Mouse (Mus musculus): ENCODE results near the gene A730071L15Rik.

DNA sequence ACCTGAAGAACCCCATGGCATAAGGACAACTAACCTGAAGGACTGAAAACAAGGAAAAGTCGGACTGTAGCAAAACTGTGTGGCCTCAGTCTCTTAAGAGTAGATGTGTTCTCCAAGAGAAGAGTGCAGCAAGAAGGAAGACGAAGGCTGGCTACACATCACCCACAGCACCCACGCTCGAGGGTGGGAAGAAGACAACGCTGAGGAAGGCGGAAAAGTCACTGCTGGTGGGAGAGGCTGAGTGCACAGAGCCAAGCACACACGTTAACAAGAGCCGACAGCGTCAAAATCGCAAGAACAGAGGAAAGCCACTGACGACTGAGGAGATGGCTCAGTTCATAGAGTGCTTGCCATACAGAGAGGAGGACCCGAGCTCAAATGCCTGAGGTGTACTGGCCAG lies 36.1 kb upstream of the A730071L15Rik start:
- TF ChIP-seq ZMIZ1 (IDR thresholded peaks at IDR 0.05; ENCODE audit: low read depth, low read length) (no peak), ZKSCAN1 (IDR thresholded peaks at IDR 0.05; ENCODE audit: borderline replicate concordance, low read depth, low read length) (no peak), MYC (IDR thresholded peaks at IDR 0.05; ENCODE audit: low read depth, low read length) (no peak), CTCF (conservative IDR thresholded peaks at IDR 0.05 in 1 of 2, IDR thresholded peaks at IDR 0.05 in 1 of 2; ENCODE audit: low read depth in 2 of 2, low read length in 2 of 2) (no peak), IRF4 (IDR thresholded peaks at IDR 0.05; ENCODE audit: low read depth, low read length) (no peak), EP300 (IDR thresholded peaks at IDR 0.05; ENCODE audit: low read length) (no peak), POLR2A (IDR thresholded peaks at IDR 0.05; ENCODE audit: low read depth, low read length) (no peak), TBP (conservative IDR thresholded peaks at IDR 0.05; ENCODE audit: low read depth, low read length) (no peak), CHD2 (IDR thresholded peaks at IDR 0.05; ENCODE audit: low read length) (no peak), ETS1 (conservative IDR thresholded peaks at IDR 0.05; ENCODE audit: low read depth, low read length) (no peak), ZC3H11A (IDR thresholded peaks at IDR 0.05; ENCODE audit: low read depth, low read length) (no peak), GABPA (IDR thresholded peaks at IDR 0.05; ENCODE audit: insufficient replicate concordance, low read depth, low read length) (no peak)
